Mouse (Mus musculus) midbrain, embryonic 15.5 days (tissue): Measurements from ENCODE around the gene Ndufa5. TPM values are rescaled to one million over a fixed set of nuclear protein-coding genes. Genes with fewer than 3 reads are reported as not detected.

Experiments used
- ATAC-seq: fragments of 200-750 bp; cut with Nextera tagmentation; replicated peaks from 2 replicates; pipeline ENCODE4 v1.8.0; 2017; ENCODE audit warnings: moderate TSS enrichment
- H3K27ac ChIP-seq: fragments of 300-500 bp; sonication (generic); 2 replicates; pipeline ENCODE4 v1.5.1; 2015; ENCODE audit warnings: mild to moderate bottlenecking, inconsistent platforms
- H3K27me3 ChIP-seq: fragments of 300-500 bp; sonication (generic); replicated peaks from 2 replicates; pipeline ENCODE4 v1.6.1; 2015; ENCODE audit warnings: inconsistent platforms
- H3K36me3 ChIP-seq: fragments of 300-500 bp; sonication (generic); replicated peaks from 2 replicates; pipeline ENCODE4 v1.6.1; 2015; ENCODE audit warnings: inconsistent platforms
- H3K4me1 ChIP-seq: fragments of 300-500 bp; sonication (generic); 2 replicates; pipeline ENCODE4 v1.6.1; 2015; ENCODE audit warnings: inconsistent platforms
- H3K4me2 ChIP-seq: fragments of 300-500 bp; sonication (generic); 2 replicates; pipeline ENCODE4 v1.6.1; 2015; ENCODE audit warnings: inconsistent platforms, mild to moderate bottlenecking, moderate library complexity
- H3K4me3 ChIP-seq: fragments of 300-500 bp; sonication (generic); 2 replicates; pipeline ENCODE4 v1.5.1; 2015; ENCODE audit warnings: mild to moderate bottlenecking, inconsistent platforms
- H3K9ac ChIP-seq: fragments of 300-500 bp; sonication (generic); 2 replicates; pipeline ENCODE4 v1.6.1; 2015; ENCODE audit warnings: mild to moderate bottlenecking, inconsistent platforms
- H3K9me3 ChIP-seq: fragments of 300-500 bp; sonication (generic); 2 replicates; pipeline ENCODE4 v1.6.1; 2016; ENCODE audit warnings: inconsistent platforms
- WGBS: fragments of 180-500 bp; shearing (Covaris S2); methylation state at CpG from one replicate; pipeline ENCODE4 v1.1.7; 2015; ENCODE audit warnings: mixed read lengths; 5-methylcytosine and 5-hydroxymethylcytosine counted together
- polyA plus RNA-seq: library from polyadenylated mRNA; unstranded; fragments of >200 nt; fragmentation: Nextera tagmentation; extraction: Ambion mirVana; gene quantifications from 2 replicates; pipeline ENCODE4 v1.2.1, GENCODE M21; 2015

Ndufa5 gene
- polyA plus RNA-seq, 1 experiment from 2014 or later: 390 TPM

GRCm38 (mm10) chr6:24549801-24550200 lies 22.0 kb upstream of the Ndufa5 start:
- Histone ChIP-seq H3K9me3 (no peaks in the 10 kb centered on the region), H3K4me1 (no peaks in the 10 kb centered on the region), H3K9ac (no peak overlapping the region), H3K27ac (no peak overlapping the region), H3K36me3 (no peaks in the 10 kb centered on the region), H3K4me2 (no peak overlapping the region), H3K4me3 (no peak overlapping the region), H3K27me3 (no peaks in the 10 kb centered on the region)
- 88% methylated on average over 2 of the region's 2 CpGs for WGBS
- ATAC-seq: no peak

- Histone ChIP-seq H3K4me1 (no peaks in the 10 kb centered on the region), H3K27ac (no peak overlapping the region), H3K4me3 (no peak overlapping the region), H3K4me2 (no peak overlapping the region), H3K27me3 (no peaks in the 10 kb centered on the region), H3K36me3 (no peaks in the 10 kb centered on the region), H3K9ac (no peak overlapping the region), H3K9me3 (no peaks in the 10 kb centered on the region)
- ATAC-seq: no peak
- WGBS: 93% methylated on average over 1 of the region's 1 CpGs
Measured at GRCm38 (mm10) chr6:24546716-24547420, 19.1 kb upstream of the Ndufa5 start.

GRCm38 (mm10) chr6:24543119-24543591 lies 15.3 kb upstream of the Ndufa5 start:
- H3K4me1 ChIP-seq: no peaks in the 10 kb centered on the region
- H3K4me3 ChIP-seq: no peak overlapping the region
- H3K4me2 ChIP-seq: no peak overlapping the region
- no peaks in the 10 kb centered on the region for H3K9me3 ChIP-seq
- 70% methylated on average over 6 of the region's 6 CpGs for whole genome bisulfite sequencing
- H3K36me3 ChIP-seq: no peaks in the 10 kb centered on the region
- no peak for ATAC-seq
- H3K27ac ChIP-seq: no peak overlapping the region
- no peaks in the 10 kb centered on the region for H3K27me3 ChIP-seq
- no peak overlapping the region for H3K9ac ChIP-seq

DNA sequence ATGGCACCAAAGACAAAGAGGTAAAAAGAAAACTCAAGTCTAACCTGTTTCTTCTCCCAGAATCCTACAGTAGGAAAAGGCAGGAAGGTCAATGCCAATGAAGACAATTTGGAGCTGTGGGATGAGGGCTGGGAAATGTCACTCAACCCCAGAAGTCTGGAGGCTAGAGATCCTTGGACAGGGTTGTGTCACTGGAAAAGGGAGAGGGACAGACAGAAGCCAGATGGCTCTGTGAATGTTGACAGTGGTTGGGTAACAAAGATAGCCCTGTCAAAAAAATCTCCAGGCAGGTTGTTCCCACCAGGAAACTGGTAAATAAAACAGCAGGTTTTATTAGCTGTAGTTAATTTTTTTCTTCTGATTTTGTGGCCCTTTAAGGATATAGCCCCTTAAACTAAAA lies 14.6 kb upstream of the Ndufa5 start:
- H3K4me2 ChIP-seq: no peak overlapping the region
- ATAC-seq: no peak
- H3K27ac ChIP-seq: no peak overlapping the region
- no peaks in the 10 kb centered on the region for H3K9me3 ChIP-seq
- no peak overlapping the region for H3K4me3 ChIP-seq
- H3K4me1 ChIP-seq: no peaks in the 10 kb centered on the region
- no peak overlapping the region for H3K9ac ChIP-seq
- H3K36me3 ChIP-seq: no peaks in the 10 kb centered on the region
- H3K27me3 ChIP-seq: no peaks in the 10 kb centered on the region

DNA sequence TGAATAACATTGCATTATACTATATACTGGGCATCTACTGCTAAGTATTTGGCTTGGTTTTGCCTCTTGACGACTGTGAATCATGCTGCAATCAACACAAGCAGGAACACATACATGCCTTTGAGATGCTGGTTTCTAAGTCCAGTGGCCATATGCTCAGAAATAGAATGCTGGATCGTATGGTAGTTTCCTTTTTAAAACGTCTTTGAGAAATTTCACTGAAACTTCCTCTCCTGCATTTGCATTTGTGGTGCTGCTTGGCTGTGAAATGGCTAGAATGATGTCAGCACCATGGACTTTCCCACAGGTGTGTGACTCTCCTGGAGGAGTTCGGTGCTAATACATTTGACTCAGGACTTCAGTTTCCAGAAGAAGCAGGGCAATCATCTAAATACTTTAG lies 12.3 kb upstream of the Ndufa5 start:
- H3K9me3 ChIP-seq: no peaks in the 10 kb centered on the region
- H3K4me3 ChIP-seq: no peak overlapping the region
- no peak overlapping the region for H3K9ac ChIP-seq
- H3K36me3 ChIP-seq: no peaks in the 10 kb centered on the region
- no peaks in the 10 kb centered on the region for H3K4me1 ChIP-seq
- no peak overlapping the region for H3K4me2 ChIP-seq
- no peak overlapping the region for H3K27ac ChIP-seq
- ATAC-seq: no peak
- 85% methylated on average over 4 of the region's 4 CpGs for WGBS
- H3K27me3 ChIP-seq: no peaks in the 10 kb centered on the region

DNA sequence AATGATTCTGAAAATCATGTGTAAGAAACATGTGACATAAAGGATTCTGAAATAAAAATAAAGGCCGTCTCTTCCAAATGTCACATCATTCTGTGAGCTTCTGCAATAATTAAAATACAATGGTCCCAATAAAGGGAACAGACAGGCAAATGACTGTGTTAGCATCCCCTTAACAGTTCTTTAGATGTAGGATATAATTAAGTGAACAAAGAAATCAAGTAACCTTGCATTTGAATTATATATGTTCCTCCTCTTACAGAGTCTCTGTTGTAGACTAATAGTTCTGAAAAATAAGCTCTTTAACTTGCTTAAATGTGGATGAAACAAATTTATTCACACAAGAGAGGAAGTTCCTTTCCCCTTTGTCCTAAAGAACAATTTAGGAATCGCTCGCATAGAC lies 10.6 kb upstream of the Ndufa5 start:
- no peak overlapping the region for H3K4me3 ChIP-seq
- WGBS: 91% methylated on average over 3 of the region's 3 CpGs
- H3K9ac ChIP-seq: no peak overlapping the region
- no peak overlapping the region for H3K4me2 ChIP-seq
- no peaks in the 10 kb centered on the region for H3K36me3 ChIP-seq
- H3K27me3 ChIP-seq: no peaks in the 10 kb centered on the region
- H3K9me3 ChIP-seq: no peaks in the 10 kb centered on the region
- no peaks in the 10 kb centered on the region for H3K4me1 ChIP-seq
- H3K27ac ChIP-seq: no peak overlapping the region
- no peak for ATAC-seq

- H3K4me3 ChIP-seq: no peak overlapping the region
- no peak overlapping the region for H3K4me2 ChIP-seq
- no peaks in the 10 kb centered on the region for H3K36me3 ChIP-seq
- no peak for ATAC-seq
- no peak overlapping the region for H3K27ac ChIP-seq
- H3K9ac ChIP-seq: no peak overlapping the region
- no peaks in the 10 kb centered on the region for H3K27me3 ChIP-seq
- WGBS: 86% methylated on average over 3 of the region's 3 CpGs
- peaks cover 7% of the 10 kb centered on the region for H3K4me1 ChIP-seq
- H3K9me3 ChIP-seq: no peaks in the 10 kb centered on the region
Measured at GRCm38 (mm10) chr6:24532804-24533203, 5.0 kb upstream of the Ndufa5 start.

DNA sequence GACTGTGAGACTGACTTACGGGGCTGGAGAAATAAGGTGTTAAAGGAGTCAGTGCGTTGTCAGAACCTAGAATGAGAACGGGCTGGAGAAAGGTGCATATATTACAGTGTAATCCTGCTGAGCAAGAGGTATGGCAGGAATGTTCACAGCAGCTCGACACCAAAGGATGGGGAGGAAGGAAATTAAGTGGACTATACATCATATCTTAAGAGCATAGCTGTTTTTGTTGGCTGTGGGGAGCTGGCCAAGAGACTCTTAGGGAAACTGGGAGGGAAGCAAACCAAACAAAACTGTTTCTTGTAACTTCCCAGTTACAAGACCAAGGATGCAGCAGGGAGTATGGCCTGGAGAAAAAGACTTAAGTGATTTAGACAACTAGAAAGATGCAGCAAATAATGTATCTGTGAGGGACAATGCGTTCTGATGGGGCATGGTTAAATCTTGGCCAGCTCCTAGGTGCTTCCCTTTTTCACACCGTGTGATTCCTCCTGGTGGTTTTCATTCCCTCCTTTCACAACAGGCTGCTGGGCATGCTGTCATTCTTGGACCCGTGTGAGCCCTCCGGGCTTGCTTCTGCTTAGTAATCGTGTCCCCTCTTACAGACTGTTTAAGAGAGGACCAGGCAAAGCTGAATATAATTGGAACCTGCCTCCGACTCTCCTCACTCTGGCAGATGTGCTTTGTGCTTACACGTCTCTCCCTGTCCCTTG lies 3.1 kb upstream of the Ndufa5 start:
- Histone ChIP-seq H3K4me1 (peaks cover 18% of the 10 kb centered on the region), H3K4me2 (peak overlapping the region; percentile 40), H3K36me3 (no peaks in the 10 kb centered on the region), H3K4me3 (peak overlapping the region; percentile 21), H3K9ac (peak overlapping the region; percentile 12; the same call in 1 of the 2 replicates), H3K27me3 (no peaks in the 10 kb centered on the region), H3K9me3 (no peaks in the 10 kb centered on the region), H3K27ac (no peak overlapping the region)
- ATAC-seq: no peak
- WGBS: 51% methylated on average over 11 of the region's 11 CpGs

- peak overlapping the region; percentile 21 for H3K4me3 ChIP-seq
- H3K27me3 ChIP-seq: no peaks in the 10 kb centered on the region
- peak overlapping the region; percentile 40 for H3K4me2 ChIP-seq
- no peak overlapping the region for H3K27ac ChIP-seq
- no peak for ATAC-seq
- H3K36me3 ChIP-seq: no peaks in the 10 kb centered on the region
- 14% methylated on average over 4 of the region's 4 CpGs for WGBS
- no peaks in the 10 kb centered on the region for H3K9me3 ChIP-seq
- peak overlapping the region; percentile 12; the same call in 1 of the 2 replicates for H3K9ac ChIP-seq
- H3K4me1 ChIP-seq: peaks cover 24% of the 10 kb centered on the region
Measured at GRCm38 (mm10) chr6:24530166-24530565, 2.4 kb upstream of the Ndufa5 start.

- 53% methylated on average over 2 of the region's 2 CpGs for WGBS
- Histone ChIP-seq H3K27me3 (no peaks in the 10 kb centered on the region), H3K4me1 (peaks cover 27% of the 10 kb centered on the region), H3K4me3 (peak within 1 kb of the TSS; percentile 75), H3K36me3 (no peaks in the 10 kb centered on the region), H3K4me2 (peak within 1 kb of the TSS; percentile 76), H3K9me3 (no peaks in the 10 kb centered on the region), H3K27ac (peak within 1 kb of the TSS; percentile 68), H3K9ac (peak within 1 kb of the TSS; percentile 68)
- ATAC-seq: no peak
Measured at GRCm38 (mm10) chr6:24528064-24528243, 141 bp upstream of the Ndufa5 start, which contains the start of gene Asb15. Asb15 (plus strand) TSS chr6:24528144.

- Histone ChIP-seq H3K4me3 (no peak overlapping the region), H3K4me2 (no peak overlapping the region), H3K9ac (no peak overlapping the region), H3K4me1 (peaks cover 27% of the 10 kb centered on the region), H3K9me3 (no peaks in the 10 kb centered on the region), H3K36me3 (0 out of 2 replicates have a peak, but pooled peaks cover 2% of the 10 kb centered on the region), H3K27ac (no peak overlapping the region), H3K27me3 (no peaks in the 10 kb centered on the region)
- ATAC-seq: no peak
- WGBS: 86% methylated on average over 3 of the region's 3 CpGs
Measured at GRCm38 (mm10) chr6:24525705-24526104, 2.1 kb downstream of the Ndufa5 start.

GRCm38 (mm10) chr6:24516197-24516596 lies 11.6 kb downstream of the Ndufa5 start:
- peaks cover 14% of the 10 kb centered on the region; the same call in 1 of the 2 replicates for H3K36me3 ChIP-seq
- H3K4me3 ChIP-seq: no peak overlapping the region
- WGBS: 43% methylated on average over 2 of the region's 2 CpGs
- H3K4me2 ChIP-seq: no peak overlapping the region
- H3K4me1 ChIP-seq: peaks cover 10% of the 10 kb centered on the region
- no peak overlapping the region for H3K27ac ChIP-seq
- ATAC-seq: 0 out of 2 replicates have a peak, but pooled peaks have one; percentile 48
- no peaks in the 10 kb centered on the region for H3K9me3 ChIP-seq
- no peak overlapping the region for H3K9ac ChIP-seq
- H3K27me3 ChIP-seq: no peaks in the 10 kb centered on the region
